Mouse (Mus musculus) frontal cortex, adult 2 months (tissue): Measurements from ENCODE around the gene Tmem72. TPM values are rescaled to one million over a fixed set of nuclear protein-coding genes. Genes with fewer than 3 reads are reported as not detected.

ENCODE experiments used
- DNase-seq, 2 experiments: peaks; one replicate each; pipeline ENCODE4 v3.0.0; 2022; ENCODE audit warnings: low spot score in 1 of 2; ENCODE audit errors: extremely low spot score in 1 of 2
- polyA plus RNA-seq: library from polyadenylated mRNA; depleted of rRNA; stranded (reverse); fragments of >200 nt; gene quantifications from 2 replicates; pipeline ENCODE4 v1.2.3, GENCODE M21; 2012

Gene Tmem72
- polyA plus RNA-seq, 1 experiment: 0.14 TPM

DNA sequence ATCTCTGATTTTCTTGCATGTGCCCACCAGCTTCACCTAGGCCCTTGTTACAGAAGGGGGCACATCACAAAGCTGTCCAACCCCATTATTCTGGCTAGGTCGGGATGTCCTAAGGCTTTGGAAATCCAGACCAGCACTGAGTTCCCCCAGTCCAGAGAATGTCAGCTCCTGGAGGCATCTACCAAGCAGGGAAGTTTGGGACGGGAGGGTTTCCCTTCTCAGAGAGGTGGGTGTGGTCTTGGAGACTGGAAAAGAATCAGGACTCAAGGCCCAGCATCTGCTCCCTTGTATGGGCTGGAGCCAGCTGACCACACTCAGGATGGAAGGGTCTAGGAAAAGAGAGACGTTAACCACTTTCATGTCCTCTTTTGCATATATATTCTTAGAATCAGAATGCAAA is 63.5 kb downstream of the Tmem72 start:
- DNase-seq: no peak

DNA sequence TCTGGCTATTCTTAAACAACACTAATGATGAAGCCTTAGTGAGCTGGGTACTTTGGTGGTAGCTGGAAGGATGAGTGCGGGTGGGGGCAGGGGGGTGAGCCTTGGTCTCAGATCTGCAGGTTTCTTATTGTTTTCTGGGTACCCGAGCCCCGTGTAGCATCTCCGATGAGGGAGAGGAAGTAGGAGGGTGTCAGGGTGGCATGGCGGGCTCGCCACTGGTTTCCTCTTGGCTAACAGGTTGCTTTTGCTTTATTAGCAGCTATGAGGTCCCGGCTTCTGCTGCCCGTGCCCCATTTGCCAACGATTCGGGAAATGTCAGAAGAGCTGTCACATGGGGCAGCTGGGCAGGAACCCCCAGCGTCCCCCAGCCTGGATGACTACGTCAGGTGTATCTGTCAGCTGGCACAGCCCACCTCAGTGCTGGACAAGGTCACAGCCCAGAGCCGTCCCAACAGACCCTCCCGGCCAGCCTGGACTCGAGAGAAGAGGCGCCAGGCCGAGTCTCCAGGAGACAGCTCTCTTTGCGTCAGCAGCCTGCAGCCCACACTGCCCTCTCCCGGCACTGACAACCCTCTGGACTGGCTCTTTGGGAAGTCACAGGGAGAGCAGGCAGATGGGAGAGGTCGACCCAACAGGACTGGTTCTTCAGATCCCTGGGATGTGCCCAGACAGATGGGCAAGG is 65.1 kb downstream of the Tmem72 start:
- no peak for DNase-seq

DNA sequence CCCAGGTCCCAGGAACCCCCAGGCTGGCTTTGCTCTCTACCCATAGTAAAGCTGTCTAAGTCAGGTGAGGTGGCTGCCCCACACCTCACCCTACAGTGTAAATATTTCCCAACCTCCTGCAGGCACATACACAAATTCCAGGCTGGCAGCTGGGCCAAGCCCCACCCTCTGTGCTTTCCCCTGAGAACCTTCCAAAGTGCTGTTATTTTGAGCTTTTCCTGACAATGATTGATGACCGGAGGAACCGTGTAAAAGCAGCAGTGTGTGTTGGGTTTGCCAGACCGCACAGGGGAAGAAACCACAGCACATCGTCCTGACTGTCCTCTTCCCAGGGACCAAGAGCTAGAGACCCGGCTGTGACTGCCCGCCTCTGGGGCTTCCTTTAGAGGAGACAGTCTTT is 66.3 kb downstream of the Tmem72 start, which contains the start of gene Depp1:
Gene Depp1 (plus strand): TSS at position 204 of the 400 bp plus-strand sequence.
- DNase-seq: no peak

DNA sequence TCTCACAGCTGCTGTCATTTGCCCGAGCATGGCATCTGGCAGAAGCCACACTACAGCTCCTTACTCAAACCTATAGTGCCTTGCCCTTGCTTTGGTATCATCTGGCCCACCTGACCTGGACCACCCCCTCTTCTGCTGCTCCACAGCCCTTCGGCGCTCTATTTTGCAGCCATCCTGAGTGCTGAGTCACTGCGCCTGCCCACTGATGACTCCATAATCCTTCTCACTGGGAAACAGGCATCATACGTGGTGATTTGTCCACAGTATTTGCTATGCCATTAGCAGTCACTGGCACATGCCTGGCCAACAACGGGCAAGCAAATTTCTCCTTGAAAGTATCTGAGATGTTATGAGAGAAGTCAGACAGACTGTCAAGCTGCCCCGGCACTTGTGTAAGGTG is 66.9 kb downstream of the Tmem72 start:
- DNase-seq: no peak

DNA sequence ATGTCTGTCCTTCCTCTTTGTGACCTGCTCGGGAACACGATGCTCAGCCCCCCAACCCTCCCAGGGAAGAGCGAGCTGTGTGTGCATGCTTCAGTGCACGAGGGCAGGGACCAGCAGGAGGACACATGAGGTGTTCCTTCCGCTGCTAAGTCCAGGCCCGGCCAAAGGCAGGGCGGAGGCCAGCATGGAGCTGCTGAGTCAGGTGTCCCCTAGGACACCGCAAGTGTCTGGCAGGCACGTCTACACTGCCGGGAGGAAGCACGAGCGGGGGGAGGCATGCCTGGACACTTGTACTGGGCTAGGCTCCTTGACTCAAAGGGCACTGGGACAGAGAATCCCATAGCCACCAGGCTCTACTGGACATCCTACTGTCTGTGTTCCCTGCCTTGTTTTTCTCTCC is 69.0 kb downstream of the Tmem72 start:
- DNase-seq: no peak

DNA sequence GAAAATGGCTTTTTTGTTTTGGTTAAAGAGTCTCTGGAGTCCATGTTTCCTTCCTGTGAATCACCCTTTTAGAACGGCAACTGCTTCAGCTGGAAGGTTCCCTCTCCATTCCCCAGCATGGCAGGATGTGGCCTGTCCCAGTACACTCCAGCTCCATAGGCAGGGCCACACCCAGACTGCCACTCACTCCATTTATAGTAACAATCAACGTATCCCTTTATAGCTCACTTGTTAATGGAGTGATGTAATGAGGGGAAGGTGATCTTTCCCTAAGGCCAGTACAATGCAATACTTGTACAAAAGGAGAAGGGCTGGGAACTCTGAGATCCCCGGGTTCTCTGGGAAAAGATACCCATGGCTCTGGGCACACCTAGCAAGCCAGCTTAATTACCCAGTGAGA is 72.4 kb downstream of the Tmem72 start:
- DNase-seq: no peak

DNA sequence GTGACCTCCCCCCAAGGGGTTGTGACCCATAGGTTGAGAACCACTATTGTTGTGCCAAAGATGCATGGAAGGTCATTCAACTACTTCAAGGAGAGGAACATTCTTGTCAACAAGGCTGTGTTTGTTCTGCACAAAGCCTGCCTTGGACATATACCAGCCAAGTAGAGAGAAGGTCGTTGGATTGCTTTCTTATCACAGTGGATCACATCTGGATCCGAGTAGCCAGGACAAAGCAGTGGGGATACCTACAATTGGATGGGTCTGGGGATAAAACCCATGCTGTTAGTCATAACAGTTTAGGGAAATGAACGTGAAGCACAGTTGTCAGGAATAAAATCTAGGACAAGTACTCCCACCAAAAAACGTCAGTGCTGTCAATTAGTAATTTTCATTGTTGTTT is 72.8 kb downstream of the Tmem72 start:
- DNase-seq: no peak

DNA sequence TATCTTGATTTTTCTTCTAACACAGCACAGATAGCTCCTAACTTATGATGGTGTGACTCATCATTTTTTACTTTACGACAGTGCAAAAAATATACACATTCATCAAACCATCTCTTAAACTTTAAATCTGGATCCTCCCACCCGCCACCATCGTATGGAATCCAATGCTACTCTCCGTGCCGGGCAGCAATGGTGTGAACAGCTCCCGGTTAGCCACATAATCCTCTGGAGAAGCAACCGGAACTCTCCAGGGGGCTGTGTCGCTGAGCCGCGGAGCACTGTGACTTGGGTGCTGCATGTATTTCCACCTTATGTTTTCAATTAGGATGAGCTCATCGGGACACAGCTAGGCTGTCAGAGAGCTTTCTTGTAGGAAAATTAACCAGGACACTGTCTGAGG is 73.8 kb downstream of the Tmem72 start:
- peak; percentile 72 to 82 for DNase-seq

DNA sequence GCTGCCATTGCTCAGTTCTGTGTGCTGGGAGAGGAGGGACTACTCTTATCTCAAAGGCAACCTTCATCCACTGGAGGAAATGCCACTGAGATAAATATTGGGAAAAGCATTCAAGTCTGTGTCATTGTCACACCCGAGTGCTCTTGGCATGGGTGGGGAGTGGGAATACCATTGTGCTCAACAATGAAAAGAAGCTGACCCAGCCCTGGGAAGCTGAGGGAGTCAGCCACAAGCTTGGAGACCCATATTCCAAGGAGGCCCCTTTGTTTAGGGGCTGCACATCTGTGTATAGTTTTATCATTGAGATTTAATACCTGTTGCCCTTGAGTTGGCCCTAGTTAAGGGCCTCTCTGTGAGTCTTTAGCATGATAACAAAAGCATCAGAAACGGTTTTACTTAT is 77.0 kb downstream of the Tmem72 start:
- no peak for DNase-seq

DNA sequence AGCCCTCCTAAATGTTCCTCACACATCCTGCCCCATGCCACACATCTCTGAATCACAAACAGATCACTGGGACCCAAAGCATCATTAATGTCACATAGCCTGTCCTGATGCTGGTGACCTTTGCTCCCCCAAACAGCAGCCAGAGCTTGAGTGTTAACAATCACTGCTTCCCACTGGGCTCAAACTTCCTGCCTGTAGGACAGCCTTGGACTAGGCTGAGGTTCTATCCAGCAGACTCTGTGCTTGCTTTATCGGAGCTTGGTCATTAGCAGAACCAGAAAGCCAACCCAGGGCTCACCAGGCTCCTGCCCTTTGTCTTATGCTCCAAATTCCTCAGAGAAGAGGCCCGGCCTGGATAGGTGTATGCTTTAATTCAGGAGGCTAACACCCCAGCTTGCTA is 77.8 kb downstream of the Tmem72 start:
- DNase-seq: no peak

DNA sequence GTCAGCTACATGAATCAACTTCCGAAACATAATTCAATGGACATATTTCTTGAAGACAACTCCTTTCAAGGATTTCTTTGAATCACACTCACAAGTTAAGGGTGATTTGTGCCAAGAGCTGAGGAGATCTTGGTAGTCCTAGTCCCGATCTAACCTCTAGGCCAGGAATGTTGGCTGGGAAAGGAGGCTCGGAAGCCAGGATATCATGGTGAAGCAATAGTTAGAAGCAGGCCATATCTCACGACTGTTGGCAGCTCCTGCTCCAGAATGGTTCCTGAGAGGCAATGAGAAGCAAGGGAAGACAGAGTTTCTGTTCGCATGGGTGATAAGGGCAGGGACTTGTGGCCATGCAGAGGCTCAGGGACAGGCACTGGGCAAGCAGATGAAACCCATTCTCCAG is 79.2 kb downstream of the Tmem72 start:
- no peak for DNase-seq

DNA sequence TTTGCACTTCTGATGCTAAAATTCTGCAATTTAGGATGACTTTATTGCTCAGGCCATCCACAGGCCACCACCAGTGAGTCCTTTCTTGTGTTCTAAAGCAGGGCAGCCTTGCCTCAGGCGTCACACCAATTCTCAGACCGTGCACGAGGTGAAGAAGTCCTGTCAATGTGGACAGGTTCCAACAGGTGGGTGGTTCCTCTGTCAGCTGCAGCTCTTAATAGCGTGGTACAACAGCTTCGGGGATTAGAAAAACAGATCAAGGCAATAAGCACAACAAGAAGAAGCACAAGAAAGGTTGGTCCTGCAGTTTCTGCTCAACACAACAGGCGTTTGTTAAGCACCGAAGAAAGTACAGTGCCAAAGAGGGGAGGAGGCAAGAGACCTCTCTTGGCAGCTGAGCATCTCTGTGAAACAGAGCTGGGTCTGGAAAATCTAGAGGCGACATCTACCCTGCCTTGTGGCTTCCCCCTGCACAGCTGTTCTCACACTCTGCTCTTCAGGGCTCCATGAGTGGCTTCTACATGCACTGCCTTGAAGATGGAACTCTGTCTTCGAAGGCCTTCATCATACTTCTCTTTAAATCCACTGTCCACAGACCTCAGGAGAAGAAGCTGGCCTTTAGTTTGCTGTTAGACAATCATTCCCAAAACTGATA is 80.0 kb downstream of the Tmem72 start:
- DNase-seq: no peak

DNA sequence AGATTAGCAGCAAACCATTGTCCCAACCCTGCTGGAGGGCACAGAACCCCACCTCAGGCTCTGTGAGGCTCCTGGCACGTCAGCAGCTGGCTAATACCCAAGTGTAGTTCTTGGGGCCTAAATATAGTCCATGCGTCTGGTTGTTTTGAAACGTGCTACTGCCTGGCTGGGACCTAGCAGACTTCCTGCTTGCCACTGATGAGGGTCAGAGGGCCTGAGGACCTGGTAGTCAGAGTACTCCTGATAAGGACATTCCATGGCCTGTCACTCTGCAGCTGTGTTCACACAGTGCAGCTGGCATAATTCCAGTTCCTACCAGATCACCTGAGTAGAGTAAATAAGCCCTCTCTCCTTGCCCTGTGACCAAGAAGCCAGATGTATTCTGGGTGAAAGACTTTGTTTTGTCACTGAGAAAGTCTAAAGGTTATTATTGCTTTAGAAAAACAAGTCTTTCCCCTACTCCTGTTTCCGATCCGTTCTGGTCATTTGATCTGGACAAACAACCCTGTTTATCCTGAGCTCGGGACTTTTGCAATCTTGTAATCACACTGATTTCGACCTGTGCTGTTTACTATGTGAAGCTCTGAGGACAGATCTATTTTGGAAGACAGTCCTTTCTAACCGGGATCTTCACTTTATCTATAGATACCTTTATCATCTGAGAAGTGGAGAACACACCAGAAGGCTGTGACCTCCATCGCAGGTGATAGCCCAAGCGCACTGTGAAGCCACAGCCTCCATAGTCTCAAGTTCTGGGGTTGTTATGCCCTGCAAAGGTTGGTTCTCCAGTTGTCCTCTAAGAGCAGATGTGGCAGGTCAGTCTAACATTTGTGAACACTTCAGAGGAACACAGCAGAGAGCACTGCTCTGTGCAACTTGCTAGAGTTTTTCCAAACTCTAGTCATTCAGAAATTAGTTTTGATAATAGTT is 81.2 kb downstream of the Tmem72 start:
- DNase-seq: no peak

DNA sequence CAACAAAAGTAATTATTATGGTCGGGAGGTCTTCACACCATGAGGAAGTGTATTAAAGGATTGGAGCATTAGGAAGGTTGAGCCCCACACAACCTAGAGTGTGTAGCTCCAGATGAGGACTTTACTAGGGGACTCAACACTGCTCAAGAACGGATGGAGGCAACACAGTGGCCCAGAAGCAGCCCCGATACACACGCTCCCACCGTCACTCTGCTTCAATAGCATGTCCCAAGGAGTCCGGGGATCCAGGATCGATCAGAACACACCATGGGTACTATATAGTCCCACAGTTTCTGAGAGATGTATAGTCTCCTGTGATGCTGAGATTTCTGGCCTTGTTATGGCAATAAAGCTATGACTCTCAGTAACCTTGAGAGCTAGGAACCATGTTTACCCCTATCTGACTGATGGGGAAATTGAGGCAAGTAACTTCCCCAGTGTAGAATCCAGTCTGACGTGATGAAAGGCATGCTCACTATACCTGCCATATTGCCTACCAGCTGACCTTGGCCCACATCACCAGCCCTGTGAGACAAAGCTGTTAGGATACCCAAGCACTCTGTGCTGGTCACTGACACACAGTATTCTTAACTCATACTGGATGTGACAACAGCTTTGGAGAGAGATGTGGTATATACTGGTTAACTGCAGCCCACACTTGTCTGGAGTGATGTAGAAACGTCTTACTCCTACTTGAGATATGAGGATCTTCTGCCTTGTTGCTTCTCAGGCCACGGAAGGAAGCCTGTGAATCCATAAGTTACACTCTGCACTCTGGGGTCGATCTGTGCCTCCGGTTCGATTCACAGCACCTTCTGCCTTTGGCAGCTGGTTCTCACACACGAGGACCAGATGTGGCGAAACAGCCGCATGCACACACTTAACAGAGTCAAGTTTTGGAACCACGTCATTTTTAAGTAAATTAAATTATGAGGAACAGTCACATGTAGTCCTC is 82.7 kb downstream of the Tmem72 start:
- no peak for DNase-seq

DNA sequence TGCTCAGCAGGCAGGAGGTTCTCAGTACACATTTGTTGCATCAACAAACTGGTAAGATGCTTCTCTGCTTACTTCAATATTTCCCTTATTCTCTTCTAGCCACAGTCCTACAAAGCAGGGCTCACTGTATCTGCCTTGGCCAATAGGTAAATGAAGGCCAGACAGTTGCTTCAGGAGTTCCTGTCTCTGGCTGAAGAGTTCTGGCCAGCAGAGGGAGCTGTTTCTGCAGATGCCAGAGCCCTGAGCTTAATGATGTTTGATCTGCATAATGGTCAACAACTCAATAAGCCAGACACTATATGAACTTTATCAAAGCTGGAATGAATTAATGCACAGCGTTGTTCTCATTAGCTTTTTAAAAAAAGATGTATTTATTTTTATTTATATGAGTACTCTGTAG is 84.6 kb downstream of the Tmem72 start:
- DNase-seq: peak in 1 of 2 experiments; percentile 89

DNA sequence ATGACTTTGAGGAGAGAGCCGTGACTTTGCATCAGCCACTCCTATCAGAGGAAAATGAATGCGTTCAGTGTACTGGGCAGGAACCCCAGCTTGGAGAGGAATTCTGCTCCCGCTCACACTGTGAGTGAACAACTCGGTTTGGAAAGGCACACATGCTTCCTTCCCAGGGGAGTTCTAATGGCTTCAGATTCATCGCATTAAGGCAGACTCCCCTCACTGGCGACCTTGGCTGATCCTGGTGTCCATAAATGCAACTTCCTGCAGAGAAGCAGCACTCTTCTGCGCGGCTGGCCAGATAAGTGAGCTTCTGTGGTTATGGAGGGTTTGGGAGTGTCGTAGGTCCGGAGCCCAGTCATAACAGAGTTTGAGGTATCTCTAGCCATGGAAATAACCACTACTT is 86.9 kb downstream of the Tmem72 start:
- DNase-seq: no peak
